Mouse (Mus musculus) C2C12 (cell line): Measurements from ENCODE around the gene Saa2.

Experiments
- CTCF ChIP-seq: IDR thresholded peaks from one replicate; pipeline ENCODE4 v1.5.1; 2011; ENCODE audit not compliant: control insufficient read depth, insufficient read depth, insufficient read length
- MAX ChIP-seq: IDR thresholded peaks from one replicate; pipeline ENCODE4 v1.6.1; 2011; ENCODE audit warnings: mild to moderate bottlenecking, control low read depth
- MYOD1 ChIP-seq: IDR thresholded peaks from one replicate; pipeline ENCODE4 v1.6.1; 2011; ENCODE audit warnings: low read depth; ENCODE audit not compliant: control insufficient read depth, insufficient read length

DNA sequence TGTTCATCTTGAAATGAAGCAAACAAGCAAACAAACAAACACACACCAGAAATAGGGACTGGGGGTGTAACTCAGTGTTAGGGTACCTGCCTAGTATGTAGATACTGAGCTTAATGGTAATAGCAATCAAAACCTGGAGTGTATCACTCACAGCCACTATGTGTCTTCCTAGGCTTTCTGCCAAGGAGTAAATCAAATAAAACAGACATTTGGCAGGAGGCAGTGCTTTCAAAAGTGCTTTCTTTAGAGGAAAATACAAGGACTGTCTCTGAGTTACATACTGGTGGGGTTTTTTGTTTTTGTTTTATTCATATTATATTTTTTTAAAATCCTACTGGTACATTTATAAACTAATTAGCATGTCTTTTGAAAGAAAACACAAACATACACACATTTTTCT lies 15.8 kb downstream of the Saa2 start:
- no peak for TF ChIP-seq CTCF
- no peak for TF ChIP-seq MAX
- TF ChIP-seq MYOD1, result no peak
